Mouse (Mus musculus): ENCODE measurements at regions not wholly inside any gene's neighbourhood (a gene's known extent, or its start where the extent isn't known, plus 50 kb on each side); places are given as distances from the start of the nearest gene placed in this dataset.
"Not testable (repeated sequence)": the region's sequence is repeated elsewhere in the genome, so short reads cannot be mapped to it uniquely, and the experiment has no call there.

DNA sequence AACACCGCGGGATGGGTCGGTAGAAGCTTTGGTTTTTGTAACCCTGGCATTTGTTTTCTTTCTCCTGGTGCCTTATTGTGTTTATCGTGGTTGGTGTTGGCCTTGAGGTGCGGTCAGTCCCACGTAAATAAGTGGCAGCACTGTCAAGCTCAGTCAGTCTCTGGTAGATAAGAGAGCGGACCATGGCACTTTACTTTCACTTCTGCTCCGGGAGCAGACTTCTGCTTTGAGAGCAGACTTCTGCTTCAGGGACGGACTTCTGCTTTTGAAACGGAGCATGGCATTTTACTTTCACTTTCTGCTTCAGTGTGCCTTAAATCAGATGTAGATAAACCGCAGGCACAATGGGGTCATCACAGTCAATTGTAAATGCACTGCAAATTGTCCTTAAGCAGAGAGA lies 54.3 kb upstream of the Ccdc66 start:
- intact Hi-C loops (cut with DNase I); DNase-seq: not testable (repeated sequence)

DNA sequence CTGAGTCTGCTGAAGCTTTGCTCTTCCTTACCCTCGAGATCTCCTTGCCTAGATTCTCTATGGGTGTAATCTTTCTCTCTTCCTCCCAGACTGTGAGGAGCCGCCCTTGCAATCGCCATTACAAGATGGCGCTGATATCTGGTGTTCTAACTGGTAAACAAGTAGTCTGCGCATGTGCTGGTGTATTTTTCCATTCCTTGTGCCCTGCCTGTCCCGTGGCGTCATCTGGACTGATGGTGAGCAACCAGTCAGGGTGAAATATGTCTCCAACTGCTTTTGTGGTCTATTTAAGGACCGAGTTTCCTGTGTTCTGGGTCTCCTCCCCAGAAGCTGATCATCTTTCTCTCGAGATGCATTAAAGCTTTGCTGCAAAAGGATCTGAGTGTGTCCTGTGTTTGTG lies 53.7 kb upstream of the Ccdc66 start:
- DNase-seq; intact Hi-C loops (cut with DNase I): not testable (repeated sequence)

- intact Hi-C loops (cut with DNase I): no loop called here
- peak in 1 of 2 experiments; percentile 20 for DNase-seq
These were observed 52.2 kb upstream of the Ccdc66 start for GRCm38 (mm10) chr14:27560434-27560833.

GRCm38 (mm10) chr14:27558794-27559491 lies 50.7 kb upstream of the Ccdc66 start:
- no peak for DNase-seq
- intact Hi-C loops (cut with DNase I): no loop called here
